Mouse (Mus musculus): ENCODE data around the gene Usp53.

The Usp53 gene

DNA sequence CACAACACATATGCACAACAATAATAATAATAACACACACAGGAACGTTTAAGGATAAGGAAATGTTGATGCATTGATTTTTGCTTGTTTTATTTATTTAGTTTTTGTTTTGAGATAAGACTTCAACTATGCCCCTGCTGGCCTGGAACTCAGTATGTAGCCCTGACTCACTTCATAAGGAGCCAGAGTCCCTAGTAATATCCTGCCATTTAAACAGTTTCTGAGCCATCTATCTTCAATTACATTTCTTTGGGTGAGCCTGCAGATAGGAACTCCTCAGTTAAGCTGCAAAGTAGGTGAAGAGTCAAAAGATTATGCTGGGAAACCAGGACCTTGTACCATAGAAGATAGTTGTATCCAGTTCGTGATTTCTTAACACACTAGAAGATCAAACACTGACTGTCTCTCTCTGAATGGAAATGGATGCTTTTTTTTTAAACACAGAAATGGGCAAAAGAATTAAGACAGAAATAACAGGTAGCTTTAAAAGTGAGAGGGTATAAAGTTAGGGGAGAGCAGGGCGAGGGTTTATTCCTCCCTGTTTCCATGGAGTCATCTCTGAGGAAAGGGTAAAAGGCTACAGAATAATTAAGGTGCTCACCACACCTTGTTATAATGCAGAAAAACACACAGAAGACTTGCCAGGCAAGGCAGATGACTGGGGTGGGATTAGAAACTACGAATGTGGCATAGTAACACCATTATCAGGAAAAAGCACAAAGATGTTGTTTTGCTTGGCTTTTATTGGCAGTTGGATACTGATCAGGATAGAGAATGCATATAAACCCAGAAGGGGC lies 96.6 kb downstream of the Usp53 start:
- no peak for DNase-seq (ENCODE audit: low spot score in 2 of 2)

Measured in natural killer cell, adult 2 months (primary cell).